Mouse (Mus musculus) liver, adult 2 months (tissue): ENCODE data around the gene Marveld1. TPM values are rescaled to one million over a fixed set of nuclear protein-coding genes. Genes with fewer than 3 reads are reported as not detected.

ENCODE experiments used
- DNase-seq: peaks from one replicate; pipeline ENCODE4 v3.0.0-alpha.2; 2011; ENCODE audit warnings: low read depth, low spot score; ENCODE audit errors: extremely low read depth
- H3K27ac ChIP-seq: fragments of 200-500 bp; replicated peaks from 2 replicates; pipeline ENCODE4 v1.5.1; 2012; ENCODE audit warnings: low read depth, mild to moderate bottlenecking, control low read depth, inconsistent platforms, low read length; ENCODE audit not compliant: insufficient read depth
- H3K27me3 ChIP-seq: fragments of 200-500 bp; 2 replicates; pipeline ENCODE4 v1.6.1; 2012; ENCODE audit warnings: mild to moderate bottlenecking, moderate library complexity, low read length, inconsistent platforms; ENCODE audit not compliant: control insufficient read depth, insufficient read depth
- H3K36me3 ChIP-seq: fragments of 200-500 bp; 2 replicates; pipeline ENCODE4 v1.6.1; 2012; ENCODE audit warnings: low read length, inconsistent platforms; ENCODE audit not compliant: control insufficient read depth, insufficient read depth
- H3K4me1 ChIP-seq: fragments of 200-500 bp; 2 replicates; pipeline ENCODE4 v1.6.1; 2011; ENCODE audit warnings: low read length; ENCODE audit not compliant: control insufficient read depth, insufficient read depth
- H3K4me3 ChIP-seq: fragments of 200-500 bp; 2 replicates; pipeline ENCODE4 v1.5.1; 2011; ENCODE audit warnings: low read depth, mild to moderate bottlenecking, control low read depth, low read length, moderate library complexity; ENCODE audit not compliant: insufficient read depth
- H3K79me2 ChIP-seq: fragments of 200-500 bp; 2 replicates; pipeline ENCODE4 v1.6.1; 2012; ENCODE audit warnings: inconsistent platforms, mild to moderate bottlenecking, low read length, moderate library complexity; ENCODE audit not compliant: control insufficient read depth, insufficient read depth
- H3K9ac ChIP-seq: fragments of 200-500 bp; 2 replicates; pipeline ENCODE4 v1.6.1; 2012; ENCODE audit warnings: low read depth, mild to moderate bottlenecking, control low read depth, inconsistent platforms, low read length
- CTCF ChIP-seq: fragments of 200-500 bp; IDR thresholded peaks from 2 replicates; pipeline ENCODE4 v1.5.1; 2011; ENCODE audit warnings: low read depth, low read length, control low read depth
- POLR2A ChIP-seq: fragments of 200-500 bp; IDR thresholded peaks from 2 replicates; pipeline ENCODE4 v1.6.1; 2011; ENCODE audit warnings: low read length, control low read depth; ENCODE audit not compliant: insufficient read depth; ENCODE audit errors: extremely low read depth
- WGBS: fragments of 180-500 bp; shearing (Covaris S2); methylation state at CpG from one replicate; pipeline ENCODE4 v1.1.7; 2018; 5-methylcytosine and 5-hydroxymethylcytosine counted together
- polyA plus RNA-seq: library from polyadenylated mRNA; depleted of rRNA; stranded (reverse); fragments of >200 nt; gene quantifications from 2 replicates; pipeline ENCODE4 v1.2.3, GENCODE M21; 2012
- total RNA-seq: library from RNA; depleted of rRNA; stranded (reverse); fragments of >200 nt; gene quantifications from 2 replicates; pipeline ENCODE4 v1.2.3, GENCODE M21; 2014

Marveld1 gene
- total and polyA plus RNA-seq, 2 experiments, result 12.1 to 25.7 TPM

- H3K27ac ChIP-seq, result peak within 1 kb of the TSS; percentile 91
- peak; percentile 97 for DNase-seq
- H3K79me2 ChIP-seq, result peaks cover 5% of the 10 kb centered on the region; the same call in 1 of the 2 replicates
- TF ChIP-seq POLR2A, result peak; percentile 90
- no peak for TF ChIP-seq CTCF
- H3K36me3 ChIP-seq, result peaks cover 4% of the 10 kb centered on the region; the same call in 1 of the 2 replicates
- H3K4me3 ChIP-seq, result peak within 1 kb of the TSS; percentile 56
- no peaks in the 10 kb centered on the region for H3K27me3 ChIP-seq
- H3K9ac ChIP-seq, result peak within 1 kb of the TSS; percentile 80
- WGBS, result under 1% methylated on average over 54 of the region's 54 CpGs
- peaks cover 17% of the 10 kb centered on the region for H3K4me1 ChIP-seq
Observed at GRCm38 (mm10) chr19:42128787-42129508, 18.3 kb upstream of the Marveld1 start, which contains the start of gene Avpi1. Gene Avpi1 (minus strand): TSS chr19:42129059.

- Histone ChIP-seq H3K9ac (peak overlapping the region; percentile 53), H3K4me3 (peak overlapping the region; percentile 25), H3K27ac (peak overlapping the region; percentile 70), H3K79me2 (peaks cover 5% of the 10 kb centered on the region; the same call in 1 of the 2 replicates), H3K27me3 (no peaks in the 10 kb centered on the region), H3K4me1 (peaks cover 17% of the 10 kb centered on the region), H3K36me3 (peaks cover 2% of the 10 kb centered on the region; the same call in 1 of the 2 replicates)
- DNase-seq, result no peak
- TF ChIP-seq POLR2A (no peak), CTCF (no peak)
- WGBS, result 72% methylated on average over 14 of the region's 14 CpGs
Observed at GRCm38 (mm10) chr19:42129509-42130293, 17.5 kb upstream of the Marveld1 start.

- Histone ChIP-seq H3K27me3 (no peaks in the 10 kb centered on the region), H3K79me2 (peaks cover 5% of the 10 kb centered on the region; the same call in 1 of the 2 replicates), H3K4me1 (peaks cover 17% of the 10 kb centered on the region), H3K9ac (no peak overlapping the region), H3K4me3 (no peak overlapping the region), H3K27ac (no peak overlapping the region), H3K36me3 (no peaks in the 10 kb centered on the region)
- no peak for DNase-seq
- TF ChIP-seq POLR2A, result no peak
- no peak for TF ChIP-seq CTCF
- WGBS, result 82% methylated on average over 3 of the region's 3 CpGs
Observed at GRCm38 (mm10) chr19:42130294-42130606, 16.9 kb upstream of the Marveld1 start.

GRCm38 (mm10) chr19:42131101-42131500 lies 16.1 kb upstream of the Marveld1 start:
- Histone ChIP-seq H3K4me1 (peaks cover 17% of the 10 kb centered on the region), H3K79me2 (peaks cover 5% of the 10 kb centered on the region; the same call in 1 of the 2 replicates), H3K27ac (0 out of 2 replicates have a peak overlapping the region, but pooled peaks have one; percentile 14), H3K36me3 (no peaks in the 10 kb centered on the region), H3K4me3 (no peak overlapping the region), H3K27me3 (no peaks in the 10 kb centered on the region), H3K9ac (no peak overlapping the region)
- TF ChIP-seq CTCF (no peak), POLR2A (no peak)
- DNase-seq, result no peak
- 78% methylated on average over 5 of the region's 5 CpGs for WGBS

GRCm38 (mm10) chr19:42135070-42135469 lies 12.1 kb upstream of the Marveld1 start:
- Histone ChIP-seq H3K4me3 (no peak overlapping the region), H3K9ac (no peak overlapping the region), H3K36me3 (no peaks in the 10 kb centered on the region), H3K27ac (no peak overlapping the region), H3K27me3 (no peaks in the 10 kb centered on the region), H3K4me1 (peaks cover 2% of the 10 kb centered on the region), H3K79me2 (no peaks in the 10 kb centered on the region)
- DNase-seq, result no peak
- TF ChIP-seq POLR2A (no peak), CTCF (no peak)
